ENCODE assay signal across 8 mouse cellular contexts in the genomic region with DNA sequence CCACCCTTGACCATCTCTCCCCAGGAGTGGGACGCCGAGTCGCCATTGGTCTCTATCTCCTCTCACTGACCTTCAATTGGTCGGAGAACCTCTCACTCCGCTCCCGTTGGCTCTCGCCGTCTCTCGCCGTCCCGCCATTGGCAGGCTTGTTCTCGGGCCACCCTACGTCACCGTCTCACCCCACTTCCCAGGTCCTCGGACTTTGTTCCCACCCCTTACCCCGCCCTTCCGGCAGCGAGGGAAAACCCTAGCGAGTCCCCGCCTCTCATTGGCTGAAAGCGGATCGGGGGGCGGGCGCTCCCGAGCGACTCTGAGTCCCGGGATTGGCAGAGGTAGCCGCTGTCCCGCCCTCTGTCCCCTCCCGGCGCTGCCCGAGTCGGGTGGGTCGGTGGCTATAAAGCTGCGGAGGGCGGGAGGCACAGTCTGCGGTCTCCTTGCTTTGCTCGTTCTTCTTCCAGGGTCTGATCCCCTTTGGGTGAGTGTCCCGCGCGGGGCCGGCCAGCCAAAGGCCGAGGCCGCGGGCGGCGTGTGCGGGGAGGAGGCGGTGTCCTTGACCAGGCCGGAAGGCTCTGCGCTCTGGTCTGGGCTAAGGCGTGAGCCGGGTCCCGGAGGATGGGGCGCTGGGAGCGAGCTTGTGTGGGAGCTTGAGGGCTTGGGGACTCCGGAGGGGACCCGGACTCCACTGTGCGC. TPM values are rescaled to one million over a fixed set of nuclear protein-coding genes. Genes with fewer than 3 reads are reported as not detected.
DNase-seq lines count a peak whose midpoint lies in the region; ATAC-seq lines count a peak whose summit lies in the region.

Gene Hmgcs1 (plus strand): TSS at position 341 of the 690 bp plus-strand sequence.

- WGBS in hindbrain, embryonic 16.5 days = under 1% methylated on average over 59 of the region's 59 CpGs
- WGBS in macrophage (ENCODE audit: missing documents) = 1% methylated on average over 59 of the region's 59 CpGs

- DNase-seq in WW6 (ENCODE audit: low read depth, low spot score) = peak; percentile 98
- DNase-seq in cerebellum, postnatal 4 days (ENCODE audit: low spot score in 2 of 2) = peak; percentile 99 to 100
- DNase-seq in gastrocnemius, adult 18-20 months (ENCODE audit: low spot score) = peak; percentile 99
- peak; percentile 98 to 99 for DNase-seq in left cerebral cortex, adult 18-20 months (ENCODE audit: low spot score in 2 of 2)
- peak; percentile 100 for DNase-seq in right cerebral cortex, adult 18-20 months
- DNase-seq in urinary bladder, postnatal 10 days (ENCODE audit: low spot score) = peak; percentile 95

- H3K4me3 ChIP-seq in hindbrain, embryonic 16.5 days (ENCODE audit: low read length) = peak within 1 kb of the TSS; percentile 85
- peak within 1 kb of the TSS; percentile 95 for H3K4me3 ChIP-seq in macrophage (ENCODE audit: inconsistent target)

- ATAC-seq in hindbrain, embryonic 16.5 days = peak; percentile 99

- no peaks in the 10 kb centered on the region for H3K27me3 ChIP-seq in hindbrain, embryonic 16.5 days (replicated peaks; ENCODE audit: control insufficient read depth, insufficient read depth, low read length)

- H3K27ac ChIP-seq in hindbrain, embryonic 16.5 days (ENCODE audit: low read depth, low read length) = peak within 1 kb of the TSS; percentile 99
- H3K27ac ChIP-seq in macrophage = peak within 1 kb of the TSS; percentile 87

- H3K9ac ChIP-seq in hindbrain, embryonic 16.5 days (ENCODE audit: low read depth, low read length) = peak within 1 kb of the TSS; percentile 95

- no peaks in the 10 kb centered on the region for H3K36me3 ChIP-seq in hindbrain, embryonic 16.5 days (ENCODE audit: control insufficient read depth, insufficient read depth, low read length)
- no peaks in the 10 kb centered on the region for H3K36me3 ChIP-seq in macrophage (ENCODE audit: inconsistent target)

- peaks cover 30% of the 10 kb centered on the region for H3K4me1 ChIP-seq in hindbrain, embryonic 16.5 days (ENCODE audit: control insufficient read depth, insufficient read depth, low read depth, low read length)

- H3K4me2 ChIP-seq in hindbrain, embryonic 16.5 days (ENCODE audit: low read length) = peak within 1 kb of the TSS; percentile 84

- H3K9me3 ChIP-seq in hindbrain, embryonic 16.5 days (ENCODE audit: control insufficient read depth, low read length) = no peaks in the 10 kb centered on the region

- peaks cover 52% of the 10 kb centered on the region for H3K79me2 ChIP-seq in macrophage (ENCODE audit: inconsistent target)

RNA-seq across cellular contexts. Expression of gene Hmgcs1, which starts in this region (rescaled TPM):
- total RNA-seq in gastrocnemius, adult 18-20 months (2021) = 10 to 100 TPM; 23.7 to 26.7 TPM
- 567 and 577 TPM in 2 replicates for polyA plus RNA-seq in hindbrain, embryonic 16.5 days (2015; fragmentation: Nextera tagmentation; extraction: Ambion mirVana)
- total RNA-seq in left cerebral cortex, adult 18-20 months (2021) = 100 to 1,000 TPM; 271 to 300 TPM
- total RNA-seq in macrophage (2018; cell fraction: chromatin; rRNA removed) = 100 to 1,000 TPM in 10 of 26 experiments, 10 to 100 TPM in 16; 55.5 to 145 (median 86.5) TPM
- 100 to 1,000 TPM in 16 of 26 experiments, 10 to 100 TPM in 10; 78.2 to 185 (median 109) TPM for total RNA-seq in macrophage (2018; cell fraction: cytosol; rRNA removed)
- total RNA-seq in macrophage (2018; cell fraction: nucleus; rRNA removed) = 100 to 1,000 TPM in 14 of 26 experiments, 10 to 100 TPM in 12; 77.6 to 267 (median 107) TPM
- polyA plus RNA-seq in macrophage (2018) = 67.8 to 119 TPM (median 103 TPM) in 3 replicates

Comparison
In these comparisons a context has a peak if more than half of its experiments do, and no peak if none do; other contexts are left out.
1. Peak in every context shown above with its lines: DNase-seq, ATAC-seq, H3K4me3 ChIP-seq and H3K27ac ChIP-seq.
2. RNA of gene Hmgcs1 (total RNA-seq): 271 to 300 TPM in left cerebral cortex, adult 18-20 months; 23.7 to 26.7 TPM in gastrocnemius, adult 18-20 months; every median in the first group is over 4 times any median in the second.